Mouse (Mus musculus): ENCODE data around the gene Styx. TPM values are rescaled to one million over a fixed set of nuclear protein-coding genes. Genes with fewer than 3 reads are reported as not detected.
"Not testable (repeated sequence)": the region's sequence is repeated elsewhere in the genome, so short reads cannot be mapped to it uniquely, and the experiment has no call there.

Styx gene
- polyA plus RNA-seq, 1 experiment from 2014 or later, result 79.4 TPM

DNA sequence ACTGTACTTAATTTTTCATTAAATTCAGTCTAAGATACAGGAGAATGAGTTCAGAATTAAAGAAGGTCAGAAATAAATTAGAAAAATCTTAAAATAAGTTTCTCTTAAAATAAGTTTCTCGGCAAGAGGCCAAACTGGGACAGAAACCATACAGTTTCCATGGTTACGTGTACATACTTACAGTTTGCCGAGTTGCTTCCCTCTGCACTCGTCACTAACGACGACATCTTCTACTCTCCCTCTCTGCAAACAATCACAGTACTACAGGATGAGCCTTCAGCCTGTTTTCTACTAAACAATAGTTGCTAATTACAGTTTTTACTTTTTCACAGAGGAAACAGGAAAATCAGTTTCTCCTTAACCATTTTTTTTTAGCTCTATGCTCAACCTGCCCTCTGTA, 29.9 kb downstream of the Styx start:
- ATAC-seq (ENCODE audit: low FRiP score, low read depth), result no peak
- 82% methylated on average over 6 of the region's 6 CpGs for WGBS
- Histone ChIP-seq H3K4me3 (no peak overlapping the region), H3K27me3 (no peaks in the 10 kb centered on the region), H3K9ac (no peak overlapping the region), H3K4me1 (no peaks in the 10 kb centered on the region), H3K36me3 (peaks cover 34% of the 10 kb centered on the region), H3K27ac (no peak overlapping the region), H3K9me3 (no peaks in the 10 kb centered on the region), H3K4me2 (replicated peaks) (no peak overlapping the region)

DNA sequence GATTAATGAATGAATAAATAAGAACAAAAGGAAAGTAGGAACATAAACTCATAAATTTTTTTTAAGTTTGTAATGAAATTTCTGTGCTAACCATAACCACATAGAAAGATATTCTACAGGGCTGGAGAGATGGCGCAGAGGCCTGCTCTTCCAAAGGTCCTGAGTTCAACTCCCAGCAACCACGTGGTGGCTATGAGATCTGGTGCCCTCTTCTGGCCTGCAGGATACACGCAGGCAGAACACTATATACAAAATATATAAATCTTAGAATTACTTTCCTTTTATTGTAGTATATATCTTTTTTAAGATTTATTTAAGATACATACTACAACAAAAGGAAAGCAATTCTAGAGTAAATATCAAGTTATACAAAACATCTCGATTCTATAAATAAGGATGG, 32.0 kb downstream of the Styx start:
- Histone ChIP-seq H3K4me3 (no peak overlapping the region), H3K4me1 (peaks cover 12% of the 10 kb centered on the region), H3K9ac (no peak overlapping the region), H3K36me3 (peaks cover 34% of the 10 kb centered on the region), H3K27me3 (no peaks in the 10 kb centered on the region), H3K27ac (no peak overlapping the region), H3K9me3 (no peaks in the 10 kb centered on the region), H3K4me2 (replicated peaks) (no peak overlapping the region)
- WGBS, result 81% methylated on average over 4 of the region's 4 CpGs
- no peak for ATAC-seq (ENCODE audit: low FRiP score, low read depth)

DNA sequence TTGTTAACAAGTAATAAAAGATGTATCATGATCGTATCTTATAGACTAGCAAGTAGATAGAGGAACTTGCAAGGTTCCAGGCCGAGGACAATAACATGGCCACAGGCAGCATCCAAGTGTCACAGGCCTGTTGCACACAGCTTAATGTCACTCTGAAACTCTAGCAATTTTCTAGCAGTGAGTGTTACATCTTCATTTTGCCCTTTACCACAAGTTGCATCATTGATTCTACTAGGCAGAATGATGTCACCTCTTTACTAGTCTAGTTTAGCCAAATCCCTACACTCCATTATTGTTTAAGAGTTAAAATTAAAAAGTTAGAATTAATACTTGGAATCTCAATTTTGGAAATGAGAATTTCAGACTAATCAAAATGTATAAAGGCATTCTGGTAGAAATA, 34.7 kb downstream of the Styx start:
- H3K9me3 ChIP-seq, result no peaks in the 10 kb centered on the region
- WGBS, result 88% methylated on average over 2 of the region's 2 CpGs

DNA sequence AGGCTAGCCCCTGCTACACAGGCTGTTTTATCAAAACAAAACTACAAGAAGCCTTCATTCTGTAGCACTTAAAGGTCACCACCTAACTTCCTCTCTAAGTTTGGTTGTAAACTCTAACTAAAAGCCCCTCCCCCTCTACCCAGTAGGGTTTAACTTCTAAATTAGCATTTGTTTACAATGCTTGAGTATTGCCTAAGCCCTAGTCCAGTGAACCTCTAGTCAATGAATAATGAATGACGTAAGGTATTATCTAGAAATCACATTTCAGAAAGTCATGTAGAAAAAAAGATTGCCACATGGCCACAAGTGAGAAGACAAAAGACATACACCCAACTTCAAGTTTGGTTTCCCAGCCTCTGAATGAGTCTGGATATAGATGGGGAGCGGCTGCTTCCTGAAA, 36.6 kb downstream of the Styx start:
- peak overlapping the region; percentile 82 for H3K4me3 ChIP-seq
- 27% methylated on average over 2 of the region's 2 CpGs for WGBS
- peak overlapping the region; percentile 73 for H3K4me2 ChIP-seq (replicated peaks)
- H3K27ac ChIP-seq, result no peak overlapping the region
- H3K36me3 ChIP-seq, result peaks cover 5% of the 10 kb centered on the region
- peak overlapping the region; percentile 90; the same call in 1 of the 2 replicates for H3K9ac ChIP-seq
- H3K9me3 ChIP-seq, result no peaks in the 10 kb centered on the region
- no peaks in the 10 kb centered on the region for H3K27me3 ChIP-seq
- no peak for ATAC-seq (ENCODE audit: low FRiP score, low read depth)
- H3K4me1 ChIP-seq, result peaks cover 19% of the 10 kb centered on the region

More for the DNA sequence above, 34.7 kb downstream of the Styx start:
- H3K36me3 ChIP-seq, result peaks cover 16% of the 10 kb centered on the region
- no peak for ATAC-seq (ENCODE audit: low FRiP score, low read depth)
- H3K4me3 ChIP-seq, result no peak overlapping the region
- no peak overlapping the region for H3K9ac ChIP-seq
- H3K27me3 ChIP-seq, result no peaks in the 10 kb centered on the region
- H3K4me1 ChIP-seq, result peaks cover 19% of the 10 kb centered on the region
- H3K4me2 ChIP-seq (replicated peaks), result no peak overlapping the region
- no peak overlapping the region for H3K27ac ChIP-seq

GRCm38 (mm10) chr14:45388345-45389181, 37.7 kb downstream of the Styx start:
- Histone ChIP-seq H3K27me3 (no peaks in the 10 kb centered on the region), H3K4me2 (replicated peaks) (peak overlapping the region; percentile 73), H3K4me3 (peak overlapping the region; percentile 82), H3K9me3 (no peaks in the 10 kb centered on the region), H3K27ac (peak overlapping the region; percentile 73), H3K9ac (peak overlapping the region; percentile 90), H3K4me1 (peaks cover 19% of the 10 kb centered on the region), H3K36me3 (no peaks in the 10 kb centered on the region)
- under 1% methylated on average over 66 of the region's 71 CpGs for WGBS
- peak; percentile 98 for ATAC-seq (ENCODE audit: low FRiP score, low read depth)

- peak overlapping the region; percentile 73; the same call in 1 of the 2 replicates for H3K27ac ChIP-seq
- H3K4me1 ChIP-seq, result peaks cover 19% of the 10 kb centered on the region
- H3K4me3 ChIP-seq, result peak overlapping the region; percentile 82
- peak overlapping the region; percentile 73 for H3K4me2 ChIP-seq (replicated peaks)
- 25% methylated on average over 3 of the region's 3 CpGs for WGBS
- H3K36me3 ChIP-seq, result no peaks in the 10 kb centered on the region
- ATAC-seq (ENCODE audit: low FRiP score, low read depth), result no peak; the same call in 1 of the 2 replicates
- H3K9me3 ChIP-seq, result no peaks in the 10 kb centered on the region
- H3K27me3 ChIP-seq, result no peaks in the 10 kb centered on the region
- peak overlapping the region; percentile 90 for H3K9ac ChIP-seq
These were observed 38.3 kb downstream of the Styx start for GRCm38 (mm10) chr14:45389194-45389593.

DNA sequence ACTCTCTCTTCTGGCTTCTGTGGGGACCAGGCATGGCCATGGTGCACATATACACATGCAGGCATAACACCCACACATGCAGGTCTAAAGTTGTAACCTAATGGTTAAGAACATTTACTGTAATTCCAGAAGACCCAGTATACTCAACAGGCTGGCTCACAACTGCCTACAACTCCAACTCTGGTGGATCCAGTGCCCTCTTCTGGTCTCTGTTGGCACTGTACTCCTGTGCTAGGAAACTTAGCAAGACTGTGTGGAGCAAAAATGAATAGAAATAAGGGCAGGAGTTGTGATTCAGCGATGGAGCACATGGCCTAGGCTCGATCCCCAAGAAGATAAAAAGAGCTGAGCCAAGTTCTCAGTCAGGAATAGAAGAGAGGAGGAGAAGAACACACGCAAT, 48.9 kb downstream of the Styx start:
- H3K9ac ChIP-seq, result no peak overlapping the region
- no peaks in the 10 kb centered on the region for H3K4me1 ChIP-seq
- H3K27me3 ChIP-seq, result no peaks in the 10 kb centered on the region
- 77% methylated on average over 3 of the region's 3 CpGs for WGBS
- H3K9me3 ChIP-seq, result no peaks in the 10 kb centered on the region
- no peak overlapping the region for H3K4me2 ChIP-seq (replicated peaks)
- no peak overlapping the region for H3K27ac ChIP-seq
- H3K36me3 ChIP-seq, result no peaks in the 10 kb centered on the region
- H3K4me3 ChIP-seq, result no peak overlapping the region
- ATAC-seq (ENCODE audit: low FRiP score, low read depth), result no peak

- WGBS, result 82% methylated on average over 7 of the region's 7 CpGs
These were observed 52.8 kb downstream of the Styx start for GRCm38 (mm10) chr14:45403651-45404050.

DNA sequence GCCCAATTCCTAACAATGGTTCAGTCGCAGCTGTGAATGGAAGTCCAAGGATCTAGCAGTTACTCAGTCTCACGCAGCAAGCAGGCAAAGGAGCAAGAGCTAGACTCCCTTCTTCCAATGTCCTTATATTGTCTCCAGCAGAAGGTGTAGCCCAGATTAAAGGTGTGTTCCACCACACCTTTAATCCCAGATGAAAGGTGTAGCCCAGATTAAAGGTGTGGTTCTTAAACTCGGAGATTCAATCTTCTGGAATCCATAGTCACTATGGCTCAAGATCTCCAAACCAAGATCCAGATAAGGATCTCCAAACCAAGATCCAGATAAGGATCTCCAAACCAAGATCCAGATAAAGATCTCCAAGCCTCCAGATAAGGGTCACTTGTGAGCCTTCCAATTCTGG, 53.9 kb downstream of the Styx start, which contains the start of gene Gnpnat1:
Gene Gnpnat1, minus strand, starts transcription at position 101 of the 400 bp plus-strand sequence.
- not testable (repeated sequence) for H3K27me3 ChIP-seq; H3K9me3 ChIP-seq; H3K4me3 ChIP-seq; ATAC-seq (ENCODE audit: low FRiP score, low read depth); H3K4me2 ChIP-seq (replicated peaks); H3K4me1 ChIP-seq; H3K27ac ChIP-seq; H3K36me3 ChIP-seq; H3K9ac ChIP-seq
- WGBS, result 75% methylated on average over 2 of the region's 3 CpGs

More at GRCm38 (mm10) chr14:45403651-45404050, 52.8 kb downstream of the Styx start:
- Histone ChIP-seq H3K9me3 (no peaks in the 10 kb centered on the region), H3K4me1 (no peaks in the 10 kb centered on the region), H3K4me2 (replicated peaks) (no peak overlapping the region), H3K27me3 (no peaks in the 10 kb centered on the region), H3K9ac (no peak overlapping the region), H3K36me3 (no peaks in the 10 kb centered on the region), H3K4me3 (no peak overlapping the region), H3K27ac (no peak overlapping the region)
- no peak for ATAC-seq (ENCODE audit: low FRiP score, low read depth)

DNA sequence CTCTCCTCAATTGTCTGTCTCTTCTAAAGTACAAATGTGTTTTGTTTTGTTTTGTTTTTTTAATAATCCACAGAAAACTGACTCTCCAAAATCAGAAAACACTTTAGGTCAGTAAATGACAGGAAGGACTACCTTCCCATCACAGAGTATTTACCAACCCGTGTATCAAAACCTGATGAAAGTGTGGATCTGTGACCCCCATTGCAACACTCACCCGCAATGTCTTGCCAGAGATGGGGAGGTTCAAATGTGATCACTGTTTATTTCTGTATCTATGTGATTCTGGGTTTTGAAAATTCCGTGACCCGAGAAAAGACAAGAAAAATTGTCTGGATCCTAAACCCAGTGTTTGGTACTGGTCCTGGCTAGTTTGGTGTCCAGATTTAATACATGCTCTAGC, 65.4 kb downstream of the Styx start:
- no peaks in the 10 kb centered on the region for H3K27me3 ChIP-seq
- H3K27ac ChIP-seq, result no peak overlapping the region
- ATAC-seq (ENCODE audit: low FRiP score, low read depth), result no peak
- no peaks in the 10 kb centered on the region for H3K36me3 ChIP-seq
- no peak overlapping the region for H3K9ac ChIP-seq
- H3K4me3 ChIP-seq, result no peak overlapping the region
- H3K4me1 ChIP-seq, result no peaks in the 10 kb centered on the region
- no peak overlapping the region for H3K4me2 ChIP-seq (replicated peaks)
- WGBS, result 92% methylated on average over 4 of the region's 4 CpGs
- no peaks in the 10 kb centered on the region for H3K9me3 ChIP-seq

GRCm38 (mm10) chr14:45418553-45418952, 67.7 kb downstream of the Styx start:
- Histone ChIP-seq H3K9me3 (no peaks in the 10 kb centered on the region), H3K4me3 (no peak overlapping the region), H3K27ac (no peak overlapping the region), H3K9ac (no peak overlapping the region), H3K4me1 (no peaks in the 10 kb centered on the region), H3K36me3 (no peaks in the 10 kb centered on the region), H3K4me2 (replicated peaks) (no peak overlapping the region), H3K27me3 (no peaks in the 10 kb centered on the region)
- WGBS, result 79% methylated on average over 3 of the region's 3 CpGs
- ATAC-seq (ENCODE audit: low FRiP score, low read depth), result no peak

- no peak overlapping the region for H3K4me3 ChIP-seq
- H3K4me1 ChIP-seq, result no peaks in the 10 kb centered on the region
- H3K27ac ChIP-seq, result no peak overlapping the region
- H3K36me3 ChIP-seq, result no peaks in the 10 kb centered on the region
- no peaks in the 10 kb centered on the region for H3K27me3 ChIP-seq
- no peak overlapping the region for H3K9ac ChIP-seq
- H3K4me2 ChIP-seq (replicated peaks), result no peak overlapping the region
- 72% methylated on average over 4 of the region's 4 CpGs for WGBS
- H3K9me3 ChIP-seq, result no peaks in the 10 kb centered on the region
- no peak for ATAC-seq (ENCODE audit: low FRiP score, low read depth)
These were observed 68.4 kb downstream of the Styx start for GRCm38 (mm10) chr14:45419323-45419722.

Data from limb, embryonic 13.5 days (tissue).